Mouse (Mus musculus): ENCODE measurements around the gene Pafah2. TPM values are rescaled to one million over a fixed set of nuclear protein-coding genes. Genes with fewer than 3 reads are reported as not detected.

Gene Pafah2
- total RNA-seq, 2 experiments from 2014 or later, result 24.1 to 41.0 TPM

Other genes starting within 250 kb of the Pafah2 start
- 30.7 and 51.5 TPM in 2 replicates for gene Cep85, start 209.2 kb upstream of the Pafah2 start, total RNA-seq (2014; fragmentation: Nextera tagmentation)
- gene Cep85, start 209.2 kb upstream of the Pafah2 start, total RNA-seq (2017), result 31.5 and 34.9 TPM in 2 replicates
- not detected in 2 replicates for gene Gm7534, start 193.3 kb upstream of the Pafah2 start, total RNA-seq (2014; fragmentation: Nextera tagmentation)
- gene Gm7534, start 193.3 kb upstream of the Pafah2 start, total RNA-seq (2017), result not detected in 2 replicates
- gene Catsper4, start 168.9 kb upstream of the Pafah2 start, total RNA-seq (2014; fragmentation: Nextera tagmentation), result not detected in 2 replicates
- gene Catsper4, start 168.9 kb upstream of the Pafah2 start, total RNA-seq (2017), result not detected in 2 replicates
- not detected in 2 replicates for gene Cnksr1, start 157.9 kb upstream of the Pafah2 start, total RNA-seq (2014; fragmentation: Nextera tagmentation)
- gene Cnksr1, start 157.9 kb upstream of the Pafah2 start, total RNA-seq (2017), result not detected in 2 replicates
- gene E130218I03Rik, start 152.7 kb upstream of the Pafah2 start, total RNA-seq (2014; fragmentation: Nextera tagmentation), result not detected in 2 replicates
- not detected in 2 replicates for gene E130218I03Rik, start 152.7 kb upstream of the Pafah2 start, total RNA-seq (2017)
- 18.2 and 20.3 TPM in 2 replicates for gene Zfp593, start 150.7 kb upstream of the Pafah2 start, total RNA-seq (2014; fragmentation: Nextera tagmentation)
- 14.9 and 15.2 TPM in 2 replicates for gene Zfp593, start 150.7 kb upstream of the Pafah2 start, total RNA-seq (2017)
- not detected in 2 replicates for gene Gm30191, start 149.4 kb upstream of the Pafah2 start, total RNA-seq (2014; fragmentation: Nextera tagmentation)
- gene Gm30191, start 149.4 kb upstream of the Pafah2 start, total RNA-seq (2017), result not detected in 2 replicates
- gene Grrp1, start 142.2 kb upstream of the Pafah2 start, total RNA-seq (2014; fragmentation: Nextera tagmentation), result not detected in 2 replicates
- gene Grrp1, start 142.2 kb upstream of the Pafah2 start, total RNA-seq (2017), result 0.52 TPM in 1 of 2 replicates, not detected in the other
- 12.1 and 25.9 TPM in 2 replicates for gene Pdik1l, start 108.4 kb upstream of the Pafah2 start, total RNA-seq (2014; fragmentation: Nextera tagmentation)
- gene Pdik1l, start 108.4 kb upstream of the Pafah2 start, total RNA-seq (2017), result 26.8 and 33.9 TPM in 2 replicates
- not detected in 2 replicates for gene Trim63, start 81.2 kb upstream of the Pafah2 start, total RNA-seq (2014; fragmentation: Nextera tagmentation)
- gene Trim63, start 81.2 kb upstream of the Pafah2 start, total RNA-seq (2017), result not detected in 2 replicates
- gene Slc30a2, start 53.1 kb upstream of the Pafah2 start, total RNA-seq (2014; fragmentation: Nextera tagmentation), result not detected in 2 replicates
- not detected in 2 replicates for gene Slc30a2, start 53.1 kb upstream of the Pafah2 start, total RNA-seq (2017)
- gene Extl1, start 12.5 kb upstream of the Pafah2 start, total RNA-seq (2014; fragmentation: Nextera tagmentation), result not detected in 2 replicates
- not detected in 2 replicates for gene Extl1, start 12.5 kb upstream of the Pafah2 start, total RNA-seq (2017)
- 600 and 836 TPM in 2 replicates for gene Stmn1, start 72.0 kb downstream of the Pafah2 start, total RNA-seq (2014; fragmentation: Nextera tagmentation)
- gene Stmn1, start 72.0 kb downstream of the Pafah2 start, total RNA-seq (2017), result 1,250 and 1,264 TPM in 2 replicates
- 0.66 and 1.3 TPM in 2 replicates for gene Paqr7, start 100.4 kb downstream of the Pafah2 start, total RNA-seq (2014; fragmentation: Nextera tagmentation)
- gene Paqr7, start 100.4 kb downstream of the Pafah2 start, total RNA-seq (2017), result 0.47 and 0.80 TPM in 2 replicates
- gene Aunip, start 114.7 kb downstream of the Pafah2 start, total RNA-seq (2014; fragmentation: Nextera tagmentation), result 18.4 and 23.7 TPM in 2 replicates
- 34.6 and 45.8 TPM in 2 replicates for gene Aunip, start 114.7 kb downstream of the Pafah2 start, total RNA-seq (2017)
- 76.1 and 80.1 TPM in 2 replicates for gene Mtfr1l, start 139.1 kb downstream of the Pafah2 start, total RNA-seq (2014; fragmentation: Nextera tagmentation)
- 41.5 and 67.4 TPM in 2 replicates for gene Mtfr1l, start 139.1 kb downstream of the Pafah2 start, total RNA-seq (2017)
- gene Selenon, start 155.8 kb downstream of the Pafah2 start, total RNA-seq (2014; fragmentation: Nextera tagmentation), result 17.7 and 18.4 TPM in 2 replicates
- gene Selenon, start 155.8 kb downstream of the Pafah2 start, total RNA-seq (2017), result 1.6 and 3.6 TPM in 2 replicates